Mouse (Mus musculus) cerebellum, adult 9-11 months (tissue): Measurements from ENCODE around the gene Pias1.
A peak's percentile ranks its signal among the peaks of the same experiment; 100 is the strongest.
"Not testable (repeated sequence)": the region's sequence is repeated elsewhere in the genome, so short reads cannot be mapped to it uniquely, and the experiment has no call there.

Experiments
- DNase-seq: peaks from one replicate; pipeline ENCODE4 v3.0.0; 2022

Gene Pias1

GRCm38 (mm10) chr9:62935854-62936253 is 51.9 kb downstream of the Pias1 start:
- peak; percentile 27 for DNase-seq

- DNase-seq = no peak
Observed at GRCm38 (mm10) chr9:62934700-62935400, 52.9 kb downstream of the Pias1 start.

GRCm38 (mm10) chr9:62932575-62933339 is 55.0 kb downstream of the Pias1 start:
- no peak for DNase-seq

GRCm38 (mm10) chr9:62924886-62925610 is 62.7 kb downstream of the Pias1 start:
- no peak for DNase-seq

GRCm38 (mm10) chr9:62920877-62921276 is 66.8 kb downstream of the Pias1 start:
- DNase-seq = no peak

GRCm38 (mm10) chr9:62917059-62917458 is 70.7 kb downstream of the Pias1 start:
- DNase-seq = no peak

GRCm38 (mm10) chr9:62913390-62914069 is 74.2 kb downstream of the Pias1 start:
- DNase-seq = no peak

- DNase-seq = no peak
Observed at GRCm38 (mm10) chr9:62905039-62905438, 82.7 kb downstream of the Pias1 start.

- no peak for DNase-seq
Observed at GRCm38 (mm10) chr9:62903841-62904240, 83.9 kb downstream of the Pias1 start.

GRCm38 (mm10) chr9:62901736-62902135 is 86.0 kb downstream of the Pias1 start:
- DNase-seq = no peak

GRCm38 (mm10) chr9:62894486-62894885 is 93.2 kb downstream of the Pias1 start:
- DNase-seq = no peak

- DNase-seq = peak; percentile 43
Observed at GRCm38 (mm10) chr9:62881871-62882270, 105.9 kb downstream of the Pias1 start.

GRCm38 (mm10) chr9:62877825-62878224 is 109.9 kb downstream of the Pias1 start:
- DNase-seq = no peak

- DNase-seq = no peak
Observed at GRCm38 (mm10) chr9:62876966-62877616, 110.6 kb downstream of the Pias1 start.

- DNase-seq = no peak
Observed at GRCm38 (mm10) chr9:62870728-62871127, 117.0 kb downstream of the Pias1 start.

- DNase-seq = not testable (repeated sequence)
Observed at GRCm38 (mm10) chr9:62869236-62869635, 118.5 kb downstream of the Pias1 start.

- DNase-seq = no peak
Observed at GRCm38 (mm10) chr9:62860866-62861265, 126.9 kb downstream of the Pias1 start.

GRCm38 (mm10) chr9:62860102-62860501 is 127.6 kb downstream of the Pias1 start:
- DNase-seq = not testable (repeated sequence)

- no peak for DNase-seq
Observed at GRCm38 (mm10) chr9:62858266-62859019, 129.3 kb downstream of the Pias1 start.

- DNase-seq = no peak
Observed at GRCm38 (mm10) chr9:62857719-62858261, 129.9 kb downstream of the Pias1 start, which contains the start of gene Calml4. TSS of gene Calml4 (plus strand) at chr9:62858080.

GRCm38 (mm10) chr9:62857216-62857615 is 130.5 kb downstream of the Pias1 start:
- no peak for DNase-seq
